7 mouse cellular contexts compared by ENCODE assay signal in the genomic region with DNA sequence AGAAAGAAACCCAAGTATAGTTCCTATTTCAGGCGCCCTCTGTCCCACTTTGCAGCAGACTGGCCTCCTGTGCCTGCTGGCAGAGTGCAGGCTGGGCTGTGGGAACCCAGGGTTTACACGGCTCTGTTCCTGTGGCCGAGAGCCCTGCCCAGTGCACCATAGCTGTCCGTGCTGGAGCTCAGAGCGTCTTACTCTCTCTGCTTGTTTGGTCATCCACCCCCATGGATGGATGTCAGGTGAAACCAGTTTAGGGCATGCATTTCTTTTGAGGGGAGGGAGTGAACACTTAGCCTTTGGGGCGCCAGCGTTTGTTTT.
DNase-seq lines count a peak whose midpoint lies in the region; ATAC-seq and TF ChIP-seq lines count a peak whose summit lies in the region.

No protein-coding gene starts in this region.

- H3K36me3 ChIP-seq in kidney, postnatal 0 days (ENCODE audit: insufficient read depth, low read length): 0 out of 2 replicates have a peak, but pooled peaks cover 6% of the 10 kb centered on the region
- peaks cover 36% of the 10 kb centered on the region for H3K36me3 ChIP-seq in hindbrain, embryonic 10.5 days
- peaks cover 8% of the 10 kb centered on the region for H3K36me3 ChIP-seq in midbrain, postnatal 0 days (ENCODE audit: insufficient read depth, low read length)

- H3K4me2 ChIP-seq in kidney, postnatal 0 days (ENCODE audit: low read length): peak overlapping the region; percentile 45
- no peak overlapping the region for H3K4me2 ChIP-seq in midbrain, postnatal 0 days (ENCODE audit: low read depth, low read length, poor library complexity, severe bottlenecking)

- WGBS in kidney, postnatal 0 days: 59% methylated on average over 7 of the region's 7 CpGs
- 30% methylated on average over 7 of the region's 7 CpGs for WGBS in bone marrow, adult 2 months
- WGBS in hindbrain, embryonic 10.5 days: 84% methylated on average over 7 of the region's 7 CpGs
- 70% methylated on average over 7 of the region's 7 CpGs for WGBS in midbrain, postnatal 0 days

- no peaks in the 10 kb centered on the region for H3K27me3 ChIP-seq in kidney, postnatal 0 days (ENCODE audit: insufficient read depth, low read length)
- H3K27me3 ChIP-seq in hindbrain, embryonic 10.5 days (ENCODE audit: insufficient read depth, poor library complexity, severe bottlenecking): no peaks in the 10 kb centered on the region
- no peaks in the 10 kb centered on the region for H3K27me3 ChIP-seq in midbrain, postnatal 0 days (ENCODE audit: insufficient read depth, low read length)

- peak overlapping the region; percentile 73 for H3K27ac ChIP-seq in kidney, postnatal 0 days
- H3K27ac ChIP-seq in bone marrow, adult 2 months (ENCODE audit: control insufficient read depth, insufficient read depth, low read depth, low read length, poor library complexity): peak overlapping the region; percentile 79
- peak overlapping the region; percentile 41; the same call in 1 of the 2 replicates for H3K27ac ChIP-seq in hindbrain, embryonic 10.5 days
- peak overlapping the region; percentile 1; the same call in 1 of the 2 replicates for H3K27ac ChIP-seq in midbrain, postnatal 0 days (ENCODE audit: low read depth, low read length)

- ATAC-seq in kidney, postnatal 0 days (replicated peaks; ENCODE audit: low FRiP score, low read depth): peak; percentile 37
- no peak for ATAC-seq in midbrain, postnatal 0 days (ENCODE audit: low FRiP score)
- no peak for ATAC-seq in activated CD4-positive, CD25-positive, alpha-beta regulatory T cell, adult 4 months

- TF ChIP-seq CTCF in kidney, postnatal 0 days (IDR thresholded peaks at IDR 0.05; ENCODE audit: low read depth): no peak
- TF ChIP-seq CTCF in bone marrow, adult 2 months (IDR thresholded peaks at IDR 0.05; ENCODE audit: control insufficient read depth, insufficient read depth, low read length): no peak
- no peak for TF ChIP-seq CTCF in midbrain, postnatal 0 days (IDR thresholded peaks at IDR 0.05)

- no peak for DNase-seq in kidney, postnatal 0 days (ENCODE audit: low spot score)
- no peak for DNase-seq in kidney, adult 8-10 months
- DNase-seq in hindbrain, embryonic 10.5 days (ENCODE audit: low spot score): no peak
- DNase-seq in midbrain, postnatal 0 days (ENCODE audit: low spot score): no peak
- DNase-seq in adrenal gland, postnatal 4 days (ENCODE audit: low spot score in 2 of 2): no peak

- no peak overlapping the region for H3K9ac ChIP-seq in kidney, postnatal 0 days (ENCODE audit: low read depth, low read length)
- H3K9ac ChIP-seq in midbrain, postnatal 0 days (replicated peaks; ENCODE audit: low read length, poor library complexity, severe bottlenecking): no peak overlapping the region

- H3K4me3 ChIP-seq in kidney, postnatal 0 days (replicated peaks; ENCODE audit: low read depth, low read length): no peak overlapping the region
- H3K4me3 ChIP-seq in bone marrow, adult 2 months (replicated peaks; ENCODE audit: control insufficient read depth, low read depth, low read length): no peak overlapping the region
- H3K4me3 ChIP-seq in hindbrain, embryonic 10.5 days: no peak overlapping the region
- no peak overlapping the region for H3K4me3 ChIP-seq in midbrain, postnatal 0 days (ENCODE audit: low read depth, low read length)

- no peak for TF ChIP-seq POLR2A in bone marrow, adult 2 months (IDR thresholded peaks at IDR 0.05; ENCODE audit: borderline replicate concordance, control insufficient read depth, low read depth, low read length)

- H3K9me3 ChIP-seq in kidney, postnatal 0 days (replicated peaks; ENCODE audit: low read length): no peaks in the 10 kb centered on the region
- H3K9me3 ChIP-seq in hindbrain, embryonic 10.5 days: no peaks in the 10 kb centered on the region
- no peaks in the 10 kb centered on the region for H3K9me3 ChIP-seq in midbrain, postnatal 0 days (ENCODE audit: low read length)

- H3K4me1 ChIP-seq in kidney, postnatal 0 days (replicated peaks; ENCODE audit: insufficient read depth, low read length): peaks cover 28% of the 10 kb centered on the region
- peaks cover 12% of the 10 kb centered on the region for H3K4me1 ChIP-seq in bone marrow, adult 2 months (ENCODE audit: control insufficient read depth, insufficient read depth, low read length)
- H3K4me1 ChIP-seq in hindbrain, embryonic 10.5 days (replicated peaks): peaks cover 37% of the 10 kb centered on the region
- peaks cover 3% of the 10 kb centered on the region; the same call in 1 of the 2 replicates for H3K4me1 ChIP-seq in midbrain, postnatal 0 days (ENCODE audit: insufficient read depth, low read length)

Comparison
In these comparisons a context has a peak if more than half of its experiments do, and no peak if none do; other contexts are left out.
1. H3K27ac ChIP-seq: peak in every context shown above with its lines; median percentile 79 in bone marrow, adult 2 months; 73 in kidney, postnatal 0 days; 41 in hindbrain, embryonic 10.5 days; 1 in midbrain, postnatal 0 days.